Mouse (Mus musculus) spleen, postnatal 10 days (tissue): ENCODE measurements around the gene Hist1h4d.
A peak's percentile ranks its signal among the peaks of the same experiment; 100 is the strongest.
"Not testable (repeated sequence)": the region's sequence is repeated elsewhere in the genome, so short reads cannot be mapped to it uniquely, and the experiment has no call there.

Experiments
- DNase-seq, 2 experiments: peaks; one replicate each; pipeline ENCODE4 v3.0.0; 2021 to 2022; ENCODE audit warnings: low spot score in 2 of 2

Gene Hist1h4d

DNA sequence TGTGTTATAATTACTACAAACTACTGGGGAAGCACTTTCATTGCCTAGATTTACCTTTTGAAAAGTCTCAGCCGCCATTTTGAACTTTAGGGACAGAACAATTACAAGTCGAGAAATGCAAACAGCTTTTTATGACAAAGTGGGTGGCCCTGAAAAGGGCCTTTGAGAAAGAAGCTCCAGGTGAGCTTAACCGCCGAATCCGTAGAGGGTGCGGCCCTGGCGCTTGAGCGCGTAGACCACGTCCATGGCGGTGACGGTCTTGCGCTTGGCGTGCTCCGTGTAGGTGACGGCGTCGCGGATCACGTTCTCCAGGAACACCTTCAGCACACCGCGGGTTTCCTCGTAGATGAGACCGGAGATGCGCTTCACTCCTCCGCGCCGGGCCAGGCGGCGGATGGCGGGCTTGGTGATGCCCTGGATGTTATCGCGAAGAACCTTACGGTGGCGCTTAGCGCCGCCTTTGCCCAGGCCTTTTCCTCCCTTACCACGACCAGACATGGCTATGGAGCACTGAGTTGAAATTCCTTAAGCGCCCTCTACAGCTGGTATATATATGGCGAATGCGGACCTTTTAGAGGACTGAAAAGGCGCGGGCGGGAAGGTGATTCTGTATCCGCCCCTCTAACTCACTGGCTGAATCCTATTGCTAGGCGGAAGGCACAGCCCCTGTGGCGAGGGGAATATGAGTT, 30.1 kb upstream of the Hist1h4d start, which contains the start of gene Hist1h4f:
TSS of gene Hist1h4f (minus strand) at position 503 of the 689 bp plus-strand sequence.
- peak; percentile 92 to 97 for DNase-seq

DNA sequence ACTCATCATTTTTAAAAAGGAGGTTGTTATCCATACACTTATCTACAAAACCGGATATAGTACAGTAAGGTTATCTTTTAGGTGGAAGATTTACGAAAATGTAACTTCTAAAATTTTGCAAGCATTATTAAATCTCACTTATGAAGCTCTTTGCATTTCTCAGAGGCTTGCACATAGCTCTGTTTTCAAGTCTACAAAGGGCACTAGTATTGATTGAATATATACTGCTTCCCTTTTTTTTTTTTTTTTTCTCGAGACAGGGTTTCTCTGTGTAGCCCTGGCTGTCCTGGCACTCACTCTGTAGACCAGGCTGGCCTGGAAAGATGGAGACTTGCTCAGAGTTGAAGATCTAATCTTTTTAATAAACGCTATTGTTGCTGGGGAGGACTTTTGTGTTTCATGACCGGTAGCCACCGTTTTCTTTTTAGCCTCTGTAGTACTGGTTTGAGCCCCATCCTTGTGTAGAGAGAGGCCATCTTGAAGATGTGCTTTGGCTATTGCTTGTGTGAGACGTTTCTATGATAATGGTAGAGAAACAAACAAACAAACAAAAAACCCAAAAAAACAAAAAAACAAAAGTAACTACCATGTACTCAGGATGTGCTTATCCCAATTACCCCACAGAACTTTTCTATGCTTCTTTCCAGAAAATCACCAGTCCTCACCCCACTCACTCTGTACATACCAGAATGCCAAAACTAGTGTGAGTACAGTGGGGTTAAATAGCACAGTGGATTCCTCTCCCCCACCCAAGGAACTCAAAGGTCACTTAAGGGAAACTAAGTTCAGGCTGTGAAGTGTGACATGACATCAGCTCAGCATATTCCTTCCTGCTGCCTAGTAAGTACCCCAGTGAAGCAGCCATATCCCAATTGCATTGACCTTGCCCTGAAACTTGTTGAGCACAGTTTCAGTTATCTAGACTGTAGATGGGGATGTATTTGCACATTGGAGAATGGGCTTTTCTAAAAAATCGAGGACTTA, 29.2 kb upstream of the Hist1h4d start:
- peak; percentile 36 to 53 for DNase-seq

DNA sequence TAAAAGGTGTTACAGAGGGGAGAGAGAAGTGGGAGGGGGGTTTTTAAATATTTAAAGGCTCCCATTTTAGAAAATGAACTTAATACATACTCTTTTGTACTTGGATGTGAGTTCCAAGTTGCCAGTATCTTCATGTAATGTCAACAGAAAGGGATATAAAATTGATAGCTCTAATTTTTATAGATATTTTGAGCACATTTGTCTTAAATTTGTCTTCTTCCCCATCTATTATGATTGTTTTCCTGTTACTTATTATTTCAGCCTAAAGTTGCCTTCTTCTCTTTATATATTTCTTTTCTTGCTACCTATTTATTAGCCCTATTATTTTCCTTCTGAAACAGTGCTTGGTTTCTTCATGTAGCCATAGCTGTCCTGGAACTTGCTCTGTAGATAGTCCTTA, 28.4 kb upstream of the Hist1h4d start, which contains the start of gene Hist1h1d:
TSS of gene Hist1h1d (plus strand) at position 301 of the 400 bp plus-strand sequence.
- DNase-seq = no peak

DNA sequence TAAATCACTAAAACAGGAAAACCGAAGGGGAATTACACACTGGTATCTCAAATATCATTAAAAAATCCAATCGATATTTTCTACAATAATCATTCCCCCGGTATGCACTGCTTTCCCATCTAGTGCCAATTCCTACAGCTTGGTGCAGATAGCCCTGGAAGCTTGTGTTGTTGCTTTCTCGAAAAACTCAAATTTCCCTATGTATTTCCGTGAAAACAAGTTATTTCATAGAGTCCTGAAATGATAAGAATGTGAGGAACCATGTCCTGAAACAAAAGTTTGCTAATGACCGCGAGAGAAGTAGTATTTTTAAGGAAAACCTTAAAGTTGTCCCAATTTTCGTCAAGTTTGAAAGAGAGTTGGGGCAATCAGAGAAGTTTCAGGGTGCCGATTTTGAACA, 27.0 kb upstream of the Hist1h4d start:
- no peak for DNase-seq

DNA sequence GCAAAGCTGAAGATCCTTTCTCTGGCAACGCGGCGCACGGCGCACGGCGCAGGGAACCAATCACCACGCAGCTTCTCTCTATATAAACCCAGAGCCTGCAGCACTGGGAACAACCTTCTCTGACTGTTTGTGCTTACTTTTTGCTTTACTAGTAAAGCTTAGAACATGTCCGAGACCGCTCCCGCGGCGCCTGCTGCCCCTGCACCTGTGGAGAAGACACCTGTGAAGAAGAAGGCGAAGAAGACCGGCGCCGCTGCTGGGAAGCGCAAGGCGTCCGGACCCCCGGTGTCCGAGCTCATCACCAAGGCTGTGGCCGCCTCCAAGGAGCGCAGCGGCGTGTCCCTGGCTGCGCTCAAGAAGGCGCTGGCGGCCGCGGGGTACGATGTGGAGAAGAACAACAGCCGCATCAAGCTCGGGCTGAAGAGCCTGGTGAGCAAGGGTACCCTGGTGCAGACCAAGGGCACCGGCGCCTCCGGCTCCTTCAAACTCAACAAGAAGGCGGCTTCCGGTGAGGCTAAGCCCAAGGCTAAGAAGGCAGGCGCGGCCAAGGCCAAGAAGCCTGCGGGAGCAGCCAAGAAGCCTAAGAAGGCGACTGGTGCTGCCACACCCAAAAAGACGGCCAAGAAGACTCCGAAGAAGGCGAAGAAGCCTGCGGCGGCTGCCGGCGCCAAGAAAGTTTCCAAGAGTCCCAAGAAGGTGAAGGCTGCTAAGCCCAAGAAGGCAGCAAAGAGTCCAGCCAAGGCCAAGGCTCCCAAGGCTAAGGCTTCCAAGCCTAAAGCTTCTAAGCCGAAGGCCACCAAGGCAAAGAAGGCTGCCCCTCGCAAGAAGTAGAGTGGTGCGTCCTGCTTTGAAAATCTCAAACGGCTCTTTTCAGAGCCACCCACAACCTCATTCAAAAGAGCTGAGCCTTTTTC, 26.2 kb upstream of the Hist1h4d start:
- peak; percentile 93 to 96 for DNase-seq

DNA sequence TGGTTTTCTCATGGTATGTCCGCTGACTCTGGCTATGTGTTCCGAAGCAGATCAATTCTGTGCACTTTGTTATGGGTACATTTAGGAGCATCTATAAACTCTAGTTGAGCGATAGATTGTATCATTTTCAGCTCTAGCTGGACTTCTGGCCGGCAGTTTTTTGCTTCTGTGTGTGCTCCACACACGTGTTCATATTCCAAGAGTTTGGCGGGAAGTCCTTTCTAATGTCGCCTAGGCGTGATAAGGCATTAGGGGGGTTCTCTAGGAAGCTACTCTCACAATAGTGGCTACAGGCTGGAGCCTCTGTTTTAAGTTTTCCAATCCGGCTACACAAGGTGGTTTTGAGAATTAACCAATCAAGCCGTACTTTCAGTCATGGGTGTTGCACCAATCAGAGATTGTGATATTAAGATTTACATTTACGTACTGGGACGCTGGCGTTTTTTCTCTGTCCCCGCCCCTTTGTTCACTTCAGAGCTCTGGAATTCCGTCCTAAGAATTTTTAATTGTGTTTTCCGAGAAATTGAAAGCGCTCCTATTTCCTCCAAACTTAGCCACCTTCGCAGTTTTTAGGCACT, 25.5 kb upstream of the Hist1h4d start:
- peak; percentile 77 to 78 for DNase-seq

DNA sequence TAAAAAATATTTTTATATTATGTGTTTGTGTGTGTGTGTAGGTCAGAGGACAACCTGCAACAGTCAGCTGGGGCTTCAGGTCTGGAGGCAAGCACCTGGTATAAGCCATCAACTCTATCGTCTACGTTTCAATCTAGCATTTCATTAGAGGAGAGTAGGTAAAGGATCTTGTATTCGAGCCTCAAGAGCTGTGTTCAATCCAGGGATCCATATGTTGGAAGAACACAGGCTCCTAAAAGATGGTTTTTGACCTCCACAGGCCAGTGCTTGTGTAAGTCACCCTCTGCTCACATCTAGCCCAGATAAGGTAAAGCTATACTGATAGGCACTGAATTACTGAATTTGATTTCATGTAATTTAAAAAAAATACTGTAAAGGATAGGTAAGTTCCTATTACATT, 24.5 kb upstream of the Hist1h4d start:
- no peak for DNase-seq

DNA sequence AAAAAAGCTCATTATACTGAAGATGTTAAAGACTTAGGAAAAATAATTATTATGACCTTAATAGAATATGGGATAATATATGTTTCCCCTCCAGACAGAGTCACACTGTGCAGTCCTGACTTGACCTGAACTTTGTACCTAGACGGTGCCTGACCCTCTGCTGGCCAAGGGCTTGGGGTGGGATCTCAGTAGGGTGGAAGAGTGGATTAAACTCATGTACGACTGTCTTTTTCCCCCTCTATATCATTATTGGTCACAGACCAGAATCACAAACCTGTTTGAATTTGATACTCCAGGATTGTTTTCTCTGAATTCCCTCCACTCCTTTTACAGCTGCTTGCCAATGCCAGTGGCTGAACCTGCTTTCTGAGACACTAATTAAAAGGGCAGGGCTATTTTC, 20.7 kb upstream of the Hist1h4d start:
- DNase-seq = not testable (repeated sequence)

DNA sequence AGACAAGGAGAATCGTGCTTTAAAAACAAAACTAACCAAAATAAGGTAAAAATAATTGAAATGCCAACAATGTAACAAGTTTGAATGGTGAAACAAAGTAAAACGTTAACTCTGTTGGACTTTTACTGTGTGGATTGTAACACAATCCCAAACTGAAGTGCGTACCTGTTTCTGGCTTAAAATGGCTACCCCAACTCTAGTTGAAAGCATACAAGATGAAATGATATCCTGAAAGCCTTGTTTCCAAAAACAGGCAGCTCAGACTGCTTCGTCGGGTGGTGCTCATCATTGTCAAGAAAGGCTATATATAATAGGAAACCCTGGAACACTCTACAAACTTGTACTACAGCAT, 19.9 kb upstream of the Hist1h4d start:
- DNase-seq = not testable (repeated sequence)

DNA sequence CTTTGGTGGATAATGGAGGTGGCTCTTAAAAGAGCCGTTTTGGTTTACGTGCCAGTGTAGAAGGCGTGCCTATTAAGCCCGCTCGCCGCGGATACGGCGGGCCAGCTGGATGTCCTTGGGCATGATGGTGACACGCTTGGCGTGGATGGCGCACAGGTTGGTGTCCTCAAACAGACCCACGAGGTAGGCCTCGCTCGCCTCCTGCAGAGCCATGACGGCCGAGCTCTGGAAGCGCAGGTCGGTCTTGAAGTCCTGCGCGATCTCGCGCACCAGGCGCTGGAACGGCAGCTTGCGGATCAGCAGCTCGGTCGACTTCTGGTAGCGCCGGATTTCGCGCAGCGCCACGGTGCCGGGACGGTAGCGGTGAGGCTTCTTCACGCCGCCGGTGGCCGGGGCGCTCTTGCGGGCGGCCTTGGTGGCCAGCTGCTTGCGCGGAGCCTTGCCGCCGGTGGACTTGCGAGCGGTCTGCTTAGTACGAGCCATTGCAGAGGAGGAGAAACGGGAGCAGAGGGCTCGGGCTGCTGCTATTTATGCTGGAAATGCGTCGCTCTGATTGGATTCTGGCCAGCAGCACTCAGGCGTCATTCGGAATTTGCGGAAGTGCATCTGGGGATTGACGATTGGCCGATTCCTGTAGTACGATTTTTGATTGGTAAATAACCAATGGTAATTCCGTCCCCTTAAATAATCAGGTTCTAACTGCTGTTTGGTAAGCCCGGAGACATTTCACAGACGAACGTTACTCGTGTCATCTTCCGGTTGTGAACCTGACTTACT, 19.3 kb upstream of the Hist1h4d start, which contains the start of gene Hist1h3e:
TSS of gene Hist1h3e (minus strand) at position 487 of the 777 bp plus-strand sequence.
- peak; percentile 95 to 98 for DNase-seq

DNA sequence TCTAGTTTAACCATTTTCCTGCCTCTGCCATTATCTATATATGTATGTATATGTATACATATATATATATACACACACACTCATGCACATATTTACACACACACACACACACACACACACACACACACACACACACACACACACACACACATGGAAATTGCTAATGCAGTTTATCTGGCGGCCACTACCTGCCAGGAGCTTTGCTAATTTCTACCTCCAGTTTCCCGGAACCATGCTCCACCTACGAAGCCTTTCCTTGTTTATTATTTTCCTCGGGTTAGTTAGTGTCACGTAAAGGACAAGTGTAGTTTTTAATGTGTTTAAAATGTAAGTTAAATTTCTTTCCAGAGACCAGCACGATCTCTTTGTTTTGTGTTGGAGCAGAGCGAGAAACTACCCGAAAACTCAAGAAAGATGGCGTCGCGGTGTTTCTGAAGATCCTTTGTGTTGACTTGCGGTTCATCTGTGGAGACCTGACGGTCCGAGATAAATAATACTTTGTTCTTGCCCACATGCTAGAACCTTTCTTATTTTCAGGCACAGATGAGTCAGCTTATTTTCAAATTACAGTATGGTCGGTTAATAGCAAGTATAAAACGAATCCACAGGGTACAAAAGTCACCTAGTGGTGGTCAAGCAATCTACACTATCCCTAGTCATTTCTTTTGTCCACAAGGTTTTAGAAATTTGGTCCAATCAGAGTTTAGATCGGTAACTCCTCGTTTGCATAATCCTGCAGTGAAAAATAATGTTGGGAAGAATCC, 18.5 kb upstream of the Hist1h4d start:
- peak; percentile 37 to 57 for DNase-seq

DNA sequence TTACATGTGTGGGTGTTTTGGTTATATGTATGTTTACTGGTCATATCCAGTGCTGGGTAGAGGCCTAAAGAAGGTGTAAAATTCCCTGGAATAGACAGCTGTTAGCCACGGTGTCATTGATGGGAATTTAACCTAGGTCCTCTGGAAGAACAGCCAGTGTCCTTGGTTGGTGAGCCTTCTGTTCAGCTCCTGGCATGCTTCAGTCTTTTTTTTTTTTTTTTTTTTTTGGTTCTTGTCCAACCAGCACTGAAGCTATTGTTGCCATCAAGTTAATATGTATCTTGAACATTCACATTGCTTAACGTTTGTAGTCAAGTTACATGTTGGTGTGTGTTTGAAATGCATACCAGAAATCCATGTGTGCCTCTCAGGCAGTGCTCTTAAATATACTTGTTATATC, 16.9 kb upstream of the Hist1h4d start:
- DNase-seq = no peak

DNA sequence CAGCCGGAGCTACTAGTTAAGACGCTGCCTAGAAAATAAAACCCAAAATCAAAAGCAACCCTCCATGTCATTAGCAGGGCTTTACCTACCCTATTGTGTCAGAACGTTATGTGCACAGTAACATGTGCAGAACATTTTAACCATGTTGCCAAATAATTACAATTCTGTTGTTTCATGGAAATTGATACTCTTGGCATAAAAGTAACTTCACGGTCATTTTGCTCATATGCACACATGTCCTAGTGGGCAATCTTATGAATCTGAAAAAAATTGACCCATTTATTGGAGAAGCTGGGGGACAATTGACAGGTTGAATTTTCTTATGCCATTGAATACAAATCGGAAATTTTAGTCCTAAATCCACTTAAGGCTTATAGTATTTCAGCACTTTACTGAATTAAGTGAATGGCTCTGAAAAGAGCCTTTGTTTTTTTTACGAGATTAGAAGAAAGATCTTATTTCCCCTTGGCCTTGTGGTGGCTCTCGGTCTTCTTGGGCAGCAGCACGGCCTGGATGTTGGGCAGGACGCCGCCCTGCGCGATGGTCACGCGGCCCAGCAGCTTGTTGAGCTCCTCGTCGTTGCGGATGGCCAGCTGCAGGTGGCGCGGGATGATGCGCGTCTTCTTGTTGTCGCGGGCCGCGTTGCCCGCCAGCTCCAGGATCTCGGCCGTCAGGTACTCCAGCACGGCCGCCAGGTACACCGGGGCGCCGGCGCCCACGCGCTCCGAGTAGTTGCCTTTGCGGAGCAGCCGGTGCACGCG, 11.0 kb upstream of the Hist1h4d start:
- not testable (repeated sequence) for DNase-seq

DNA sequence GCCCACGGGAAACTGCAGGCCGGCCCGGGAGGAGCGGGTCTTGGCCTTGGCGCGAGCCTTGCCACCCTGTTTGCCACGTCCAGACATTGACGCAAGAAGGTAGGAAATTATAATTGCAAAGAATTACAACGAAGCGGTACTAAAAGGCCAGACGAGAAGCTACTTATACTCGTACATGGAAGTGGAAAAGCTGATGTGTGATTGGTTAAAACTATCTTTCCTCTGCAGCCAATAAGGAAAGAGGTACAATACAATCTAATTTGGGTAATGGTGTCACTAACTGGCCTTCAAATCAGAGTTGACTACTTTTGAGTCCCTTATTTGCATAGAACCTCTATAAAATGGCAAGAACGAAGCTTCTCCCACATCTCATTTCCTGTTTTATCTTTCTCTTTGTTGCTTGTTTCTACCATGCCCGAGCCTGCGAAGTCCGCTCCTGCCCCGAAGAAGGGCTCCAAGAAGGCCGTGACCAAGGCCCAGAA, 10.3 kb upstream of the Hist1h4d start, which contains the start of the genes Hist1h2ae and Hist1h2bg:
TSS of gene Hist1h2ae (minus strand) at position 199 of the 482 bp plus-strand sequence.
TSS of gene Hist1h2bg (plus strand) at position 375 of the 482 bp plus-strand sequence.
- DNase-seq = peak; percentile 79 to 91

DNA sequence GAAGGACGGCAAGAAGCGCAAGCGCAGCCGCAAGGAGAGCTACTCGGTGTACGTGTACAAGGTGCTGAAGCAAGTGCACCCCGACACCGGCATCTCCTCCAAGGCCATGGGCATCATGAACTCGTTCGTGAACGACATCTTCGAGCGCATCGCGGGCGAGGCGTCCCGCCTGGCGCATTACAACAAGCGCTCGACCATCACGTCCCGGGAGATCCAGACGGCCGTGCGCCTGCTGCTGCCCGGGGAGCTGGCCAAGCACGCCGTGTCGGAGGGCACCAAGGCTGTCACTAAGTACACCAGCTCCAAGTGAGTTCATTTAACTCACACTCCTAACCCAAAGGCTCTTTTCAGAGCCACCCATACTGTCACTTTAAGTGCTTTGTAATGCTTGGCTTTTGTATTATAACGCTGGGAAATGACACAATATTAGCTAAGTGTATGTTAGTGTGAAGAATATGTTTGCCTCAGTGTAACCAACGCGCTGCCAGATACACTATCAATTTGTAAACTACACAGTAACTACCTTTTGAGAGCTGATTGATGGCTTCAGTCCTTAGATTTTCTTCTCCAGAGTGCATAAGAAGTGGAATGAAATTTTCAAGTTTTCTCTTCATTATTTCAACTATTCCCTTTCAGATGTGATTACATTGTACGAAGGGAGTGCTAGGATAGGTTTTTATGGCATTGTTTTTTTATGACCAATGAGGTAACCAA, 9.7 kb upstream of the Hist1h4d start:
- DNase-seq = peak in 1 of 2 experiments; percentile 60

DNA sequence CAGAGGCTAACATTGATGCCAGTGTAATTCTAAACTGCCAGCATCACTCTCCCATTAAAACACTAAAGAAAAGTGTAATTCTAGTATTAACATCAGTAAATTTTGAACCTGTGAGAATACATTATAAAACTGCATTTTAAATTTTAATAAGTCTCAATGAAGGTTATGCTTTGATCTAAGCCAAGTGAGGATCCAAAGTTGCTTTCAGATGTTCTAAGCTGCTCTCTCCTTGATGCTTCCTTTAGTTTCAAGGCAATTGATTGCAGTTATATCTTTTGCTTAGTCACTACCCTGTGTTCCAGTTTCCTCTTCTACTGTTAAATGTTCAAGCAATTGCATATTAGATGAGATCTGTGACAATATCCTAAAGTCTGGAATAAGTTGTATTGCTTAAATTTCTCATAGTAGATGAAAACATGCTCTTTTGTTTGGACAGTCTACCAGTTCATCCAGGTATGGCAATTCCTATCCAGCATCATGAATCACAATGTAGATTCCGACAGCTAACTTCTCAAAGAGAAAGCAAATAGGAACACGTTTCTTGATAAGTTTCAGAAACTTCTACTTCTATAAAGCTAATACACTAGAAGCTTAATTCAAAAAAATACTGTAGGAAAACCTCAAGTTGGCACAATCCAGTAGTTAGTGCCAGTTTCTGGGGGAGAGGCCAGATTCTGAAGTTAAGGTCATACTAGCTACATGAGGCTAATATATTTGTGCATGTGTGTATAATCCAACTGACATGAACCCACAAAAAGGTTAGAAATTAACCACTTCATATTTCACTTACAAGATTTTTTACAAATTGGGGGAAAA, 9.0 kb upstream of the Hist1h4d start:
- DNase-seq = no peak
